Mouse (Mus musculus) embryo, embryonic 11.5 days (tissue): ENCODE results near the gene Gal.

Source experiments
- DNase-seq: peaks from one replicate; pipeline ENCODE4 v3.0.0-alpha.2; 2012; ENCODE audit warnings: low read depth, low spot score

Gene Gal

GRCm38 (mm10) chr19:3414268-3414733, at the start of gene Gal:
Gal (minus strand) TSS chr19:3414544.
- no peak for DNase-seq

GRCm38 (mm10) chr19:3459986-3460385, 45.6 kb upstream of the Gal start:
- no peak for DNase-seq

- no peak for DNase-seq
These were observed 44.2 kb upstream of the Gal start for GRCm38 (mm10) chr19:3458331-3459099.

- DNase-seq, result no peak
These were observed 43.4 kb upstream of the Gal start for GRCm38 (mm10) chr19:3457700-3458099.

GRCm38 (mm10) chr19:3451649-3452048, 37.3 kb upstream of the Gal start:
- no peak for DNase-seq

- DNase-seq, result peak; percentile 63
These were observed 36.8 kb upstream of the Gal start for GRCm38 (mm10) chr19:3451170-3451569.

GRCm38 (mm10) chr19:3450714-3451113, 36.4 kb upstream of the Gal start:
- DNase-seq, result no peak

- DNase-seq, result no peak
These were observed 34.9 kb upstream of the Gal start for GRCm38 (mm10) chr19:3449248-3449647.

GRCm38 (mm10) chr19:3447348-3447747, 33.0 kb upstream of the Gal start:
- no peak for DNase-seq

- no peak for DNase-seq
These were observed 26.7 kb upstream of the Gal start for GRCm38 (mm10) chr19:3441092-3441491.

GRCm38 (mm10) chr19:3440667-3441066, 26.3 kb upstream of the Gal start:
- DNase-seq, result no peak

GRCm38 (mm10) chr19:3437980-3438379, 23.6 kb upstream of the Gal start:
- no peak for DNase-seq

GRCm38 (mm10) chr19:3436840-3437239, 22.5 kb upstream of the Gal start:
- no peak for DNase-seq

GRCm38 (mm10) chr19:3435824-3436223, 21.5 kb upstream of the Gal start:
- DNase-seq, result no peak

- DNase-seq, result no peak
These were observed 20.3 kb upstream of the Gal start for GRCm38 (mm10) chr19:3434641-3435040.

GRCm38 (mm10) chr19:3434124-3434523, 19.8 kb upstream of the Gal start:
- DNase-seq, result no peak

GRCm38 (mm10) chr19:3431969-3432368, 17.6 kb upstream of the Gal start:
- no peak for DNase-seq

- no peak for DNase-seq
These were observed 16.7 kb upstream of the Gal start for GRCm38 (mm10) chr19:3431066-3431465.

- no peak for DNase-seq
These were observed 14.9 kb upstream of the Gal start for GRCm38 (mm10) chr19:3429156-3429816.

- DNase-seq, result no peak
These were observed 13.9 kb upstream of the Gal start for GRCm38 (mm10) chr19:3428057-3428830.

GRCm38 (mm10) chr19:3424214-3424613, 9.9 kb upstream of the Gal start:
- DNase-seq, result no peak

GRCm38 (mm10) chr19:3422981-3423380, 8.6 kb upstream of the Gal start:
- DNase-seq, result no peak
